Mouse (Mus musculus): Measurements from ENCODE around the gene Rhoq.

Rhoq gene

GRCm38 (mm10) chr17:86962894-86963585, at the start of gene Rhoq:
Rhoq (plus strand) TSS chr17:86963082.
- peak; percentile 82 for DNase-seq (ENCODE audit: low read depth, low spot score)

GRCm38 (mm10) chr17:86915540-86915939, 47.3 kb upstream of the Rhoq start:
- DNase-seq (ENCODE audit: low read depth, low spot score), result no peak

- DNase-seq (ENCODE audit: low read depth, low spot score), result no peak
These were observed 45.8 kb upstream of the Rhoq start, which contains the start of gene Tmem247 for GRCm38 (mm10) chr17:86917048-86917447. Tmem247 (plus strand) TSS chr17:86917348.

GRCm38 (mm10) chr17:86918786-86919185, 44.1 kb upstream of the Rhoq start:
- DNase-seq (ENCODE audit: low read depth, low spot score), result no peak

- DNase-seq (ENCODE audit: low read depth, low spot score), result no peak
These were observed 43.2 kb upstream of the Rhoq start for GRCm38 (mm10) chr17:86919729-86920128.

GRCm38 (mm10) chr17:86924679-86925078, 38.2 kb upstream of the Rhoq start:
- no peak for DNase-seq (ENCODE audit: low read depth, low spot score)

- no peak for DNase-seq (ENCODE audit: low read depth, low spot score)
These were observed 36.0 kb upstream of the Rhoq start for GRCm38 (mm10) chr17:86926836-86927235.

- no peak for DNase-seq (ENCODE audit: low read depth, low spot score)
These were observed 33.5 kb upstream of the Rhoq start for GRCm38 (mm10) chr17:86929355-86929754.

- no peak for DNase-seq (ENCODE audit: low read depth, low spot score)
These were observed 32.9 kb upstream of the Rhoq start for GRCm38 (mm10) chr17:86929981-86930380.

- no peak for DNase-seq (ENCODE audit: low read depth, low spot score)
These were observed 30.0 kb upstream of the Rhoq start for GRCm38 (mm10) chr17:86932896-86933295.

GRCm38 (mm10) chr17:86937064-86937463, 25.8 kb upstream of the Rhoq start:
- no peak for DNase-seq (ENCODE audit: low read depth, low spot score)

- DNase-seq (ENCODE audit: low read depth, low spot score), result peak; percentile 53
These were observed 25.3 kb upstream of the Rhoq start for GRCm38 (mm10) chr17:86937497-86938155.

- no peak for DNase-seq (ENCODE audit: low read depth, low spot score)
These were observed 24.2 kb upstream of the Rhoq start for GRCm38 (mm10) chr17:86938683-86939082.

GRCm38 (mm10) chr17:86942112-86942511, 20.8 kb upstream of the Rhoq start:
- DNase-seq (ENCODE audit: low read depth, low spot score), result no peak

GRCm38 (mm10) chr17:86943158-86943557, 19.7 kb upstream of the Rhoq start:
- no peak for DNase-seq (ENCODE audit: low read depth, low spot score)

- no peak for DNase-seq (ENCODE audit: low read depth, low spot score)
These were observed 16.8 kb upstream of the Rhoq start for GRCm38 (mm10) chr17:86946078-86946477.

- DNase-seq (ENCODE audit: low read depth, low spot score), result no peak
These were observed 14.8 kb upstream of the Rhoq start, which contains the start of gene Atp6v1e2 for GRCm38 (mm10) chr17:86947840-86948796. Atp6v1e2 (minus strand) TSS chr17:86947897.

GRCm38 (mm10) chr17:86948801-86949200, 14.1 kb upstream of the Rhoq start:
- no peak for DNase-seq (ENCODE audit: low read depth, low spot score)

- no peak for DNase-seq (ENCODE audit: low read depth, low spot score)
These were observed 5.6 kb upstream of the Rhoq start for GRCm38 (mm10) chr17:86957239-86957638.

- DNase-seq (ENCODE audit: low read depth, low spot score), result no peak
These were observed 4.9 kb upstream of the Rhoq start for GRCm38 (mm10) chr17:86957968-86958367.

GRCm38 (mm10) chr17:86961301-86961841, 1.5 kb upstream of the Rhoq start:
- no peak for DNase-seq (ENCODE audit: low read depth, low spot score)

Measured in forelimb bud, embryonic 11.5 days (tissue).